Mouse (Mus musculus): Measurements from ENCODE around the gene Zbtb24.
A peak's percentile ranks its signal among the peaks of the same experiment; 100 is the strongest.

- TF ChIP-seq HCFC1 (IDR thresholded peaks at IDR 0.05; ENCODE audit: borderline replicate concordance, insufficient read depth, low read length) (peak; percentile 72), MAFK (IDR thresholded peaks at IDR 0.05; ENCODE audit: insufficient read depth, low read depth, low read length) (no peak), ZC3H11A (IDR thresholded peaks at IDR 0.05; ENCODE audit: borderline replicate concordance, low read depth, low read length) (no peak), CHD2 (IDR thresholded peaks at IDR 0.05; ENCODE audit: low read depth, low read length) (no peak; the same call in 1 of the 2 replicates)
Observed at GRCm38 (mm10) chr10:41450137-41450670, at the start of gene Zbtb24.
